Mouse (Mus musculus) ES-E14 (cell line): Measurements from ENCODE around the gene Praf2. TPM values are rescaled to one million over a fixed set of nuclear protein-coding genes. Genes with fewer than 3 reads are reported as not detected.
A peak's percentile ranks its signal among the peaks of the same experiment; 100 is the strongest.

Experiments
- DNase-seq: peaks from one replicate; pipeline ENCODE4 v3.0.0-alpha.2; 2013; ENCODE audit warnings: low read depth, low spot score
- H3K27ac ChIP-seq: 2 replicates; pipeline ENCODE4 v1.5.1; 2012; ENCODE audit warnings: low read depth, mild to moderate bottlenecking, low read length, moderate library complexity, mixed read lengths; ENCODE audit not compliant: poor library complexity, insufficient read depth, severe bottlenecking
- H3K36me3 ChIP-seq: 2 replicates; pipeline ENCODE4 v1.6.1; 2012; ENCODE audit warnings: mild to moderate bottlenecking, low read length, moderate library complexity, mixed read lengths; ENCODE audit not compliant: control insufficient read depth, poor library complexity, insufficient read depth, severe bottlenecking
- H3K4me1 ChIP-seq, 2 experiments: fragments of 150-350 bp in 1 of 2; sonication (generic) in 1 of 2; 2 replicates each; pipeline ENCODE4 v1.6.1; 2012; ENCODE audit warnings: low read length in 2 of 2, mild to moderate bottlenecking in 1 of 2, mixed read lengths in 1 of 2; ENCODE audit not compliant: control insufficient read depth in 2 of 2, insufficient read depth in 2 of 2, poor library complexity in 1 of 2
- H3K4me3 ChIP-seq, 2 experiments: fragments of 150-350 bp in 1 of 2; sonication (generic) in 1 of 2; 2 replicates each; pipeline ENCODE4 v1.5.1; 2012; ENCODE audit warnings: low read length in 2 of 2, low read depth in 1 of 2, mild to moderate bottlenecking in 1 of 2, mixed read lengths in 1 of 2; ENCODE audit not compliant: insufficient read depth in 1 of 2, poor library complexity in 1 of 2, severe bottlenecking in 1 of 2
- H3K9ac ChIP-seq: 2 replicates; pipeline ENCODE4 v1.6.1; 2012; ENCODE audit warnings: low read depth, mild to moderate bottlenecking, low read length, mixed read lengths; ENCODE audit not compliant: poor library complexity, insufficient read depth, severe bottlenecking
- H3K9me3 ChIP-seq: fragments of 150-350 bp; sonication (generic); 2 replicates; pipeline ENCODE4 v1.6.1; 2012; ENCODE audit warnings: low read depth, mild to moderate bottlenecking, low read length; ENCODE audit not compliant: control insufficient read depth, insufficient read depth
- CHD2 ChIP-seq: IDR thresholded peaks from 2 replicates; pipeline ENCODE4 v1.6.1; 2014; ENCODE audit warnings: mild to moderate bottlenecking, low read depth, low read length, inconsistent platforms
- HCFC1 ChIP-seq: IDR thresholded peaks from 2 replicates; pipeline ENCODE4 v1.6.1; 2012; ENCODE audit warnings: low read length, inconsistent platforms, borderline replicate concordance; ENCODE audit not compliant: insufficient read depth
- MAFK ChIP-seq: IDR thresholded peaks from 2 replicates; pipeline ENCODE4 v1.6.1; 2014; ENCODE audit warnings: mild to moderate bottlenecking, low read depth, low read length, inconsistent platforms; ENCODE audit not compliant: insufficient read depth
- ZC3H11A ChIP-seq: IDR thresholded peaks from 2 replicates; pipeline ENCODE4 v1.6.1; 2012; ENCODE audit warnings: low read depth, mild to moderate bottlenecking, inconsistent platforms, low read length, borderline replicate concordance
- ZNF384 ChIP-seq: IDR thresholded peaks from 2 replicates; pipeline ENCODE4 v1.6.1; 2012; ENCODE audit warnings: low read depth, low read length, inconsistent platforms
- in situ Hi-C, 2 experiments: fragments of 600-800 bp; cut with MboI; formaldehyde crosslinking; loops; one replicate each; pipeline ENCODE4 v1.15.1; 2025; ENCODE audit warnings: low sequenced_read_pairs in 2 of 2, inconsistent platforms in 1 of 2; ENCODE audit not compliant: unreplicated experiment in 2 of 2
- total RNA-seq: library from RNA; depleted of rRNA; stranded (reverse); fragments of 300-350 nt; gene quantifications from 2 replicates; pipeline ENCODE4 v1.2.3, GENCODE M21; 2012

The Praf2 gene
- total RNA-seq, 1 experiment, result 41.9 TPM

DNA sequence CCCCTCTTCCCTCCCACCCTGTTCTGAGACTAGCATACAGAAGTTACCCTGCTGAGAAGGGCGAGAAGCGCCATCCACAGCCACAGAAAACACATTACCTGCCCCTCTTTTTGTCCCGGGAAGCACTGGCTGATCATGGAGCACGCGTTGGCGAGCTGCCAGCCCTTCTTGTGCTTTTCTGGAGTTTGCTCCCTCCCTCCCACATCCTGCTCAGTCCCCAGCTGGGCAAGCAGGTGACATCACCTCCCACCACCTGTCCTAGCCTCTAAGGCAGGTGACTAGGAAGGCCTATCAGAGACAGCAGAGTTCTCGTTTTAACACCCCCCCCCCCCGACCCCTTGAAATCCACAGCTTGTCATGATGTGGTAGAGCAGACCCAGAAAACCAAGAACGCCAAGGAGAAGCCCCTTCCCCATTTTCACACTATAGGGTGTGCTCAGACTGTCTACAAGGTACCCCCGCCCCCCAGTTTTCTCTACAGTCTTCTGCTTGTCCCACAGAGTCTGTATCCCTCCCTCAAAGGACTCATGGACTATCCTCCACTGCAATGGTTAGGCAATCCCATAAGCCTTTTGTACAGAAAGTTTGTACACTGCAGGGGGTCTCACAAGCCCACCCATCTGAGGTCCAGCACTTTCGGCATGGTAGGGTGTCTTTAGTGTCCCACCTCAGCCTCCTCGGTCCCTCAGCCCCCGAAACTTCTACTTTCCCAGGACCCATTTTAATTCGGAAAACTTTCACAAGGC is 11.3 kb downstream of the Praf2 start:
- TF ChIP-seq CHD2 (no peak), ZNF384 (no peak), MAFK (no peak), ZC3H11A (no peak), HCFC1 (no peak)
- H3K4me3 ChIP-seq, result peak overlapping the region in 1 of 2 experiments; percentile 21; a peak in 1 of 4 replicates
- H3K9ac ChIP-seq, result peak overlapping the region; percentile 33; the same call in 1 of the 2 replicates
- no peak for DNase-seq
- H3K27ac ChIP-seq, result peak overlapping the region; percentile 63; the same call in 1 of the 2 replicates
- peaks cover 6% of the 10 kb centered on the region; the same call in 1 of the 2 replicates for H3K36me3 ChIP-seq
- peaks cover 0 to 22% of the 10 kb centered on the region in 2 experiments; a peak in 2 of 4 replicates for H3K4me1 ChIP-seq
- in situ Hi-C loops, result no loop called here
- H3K9me3 ChIP-seq, result no peaks in the 10 kb centered on the region

DNA sequence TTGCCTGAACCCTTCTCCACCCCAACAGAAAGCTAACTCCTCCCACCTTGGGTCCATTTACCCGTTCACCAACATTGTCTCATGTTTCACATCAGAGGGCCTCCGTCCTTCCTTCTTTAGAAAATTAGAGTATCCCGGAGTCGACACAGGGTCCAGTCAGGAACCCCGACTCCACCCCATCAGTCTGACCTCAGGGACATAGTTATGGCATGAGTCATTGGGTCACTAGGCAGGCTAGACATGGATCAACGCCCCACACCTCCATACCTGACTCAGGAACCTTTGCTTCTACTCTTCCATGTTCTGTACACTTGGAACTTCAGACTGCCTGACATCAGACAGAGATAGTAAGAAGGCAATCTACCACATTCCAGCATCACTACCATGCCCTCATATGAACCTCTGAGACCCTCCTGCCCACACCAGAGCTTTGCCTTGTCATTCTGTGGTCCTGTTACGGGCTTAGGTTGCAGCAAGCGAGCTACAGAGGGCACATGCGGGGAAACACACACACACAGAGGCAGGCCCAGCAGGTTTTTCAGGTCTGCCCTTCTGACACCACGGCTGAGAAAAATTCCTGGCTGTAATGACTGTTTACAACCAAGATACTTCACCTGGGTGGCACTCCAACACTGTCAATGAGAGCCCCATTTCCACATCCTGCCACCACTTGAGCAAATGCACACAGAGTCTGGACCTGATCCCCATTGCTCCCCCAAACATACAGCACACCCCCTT is 12.0 kb downstream of the Praf2 start:
- peaks cover 0 to 22% of the 10 kb centered on the region in 2 experiments; a peak in 2 of 4 replicates for H3K4me1 ChIP-seq
- peak overlapping the region; percentile 44; the same call in 1 of the 2 replicates for H3K27ac ChIP-seq
- H3K4me3 ChIP-seq, result peak overlapping the region in 1 of 2 experiments; percentile 44; a peak in 1 of 4 replicates
- DNase-seq, result no peak
- in situ Hi-C loops, result no loop called here
- TF ChIP-seq MAFK (no peak), HCFC1 (no peak), ZC3H11A (no peak), CHD2 (no peak), ZNF384 (no peak)
- H3K36me3 ChIP-seq, result peaks cover 6% of the 10 kb centered on the region; the same call in 1 of the 2 replicates
- no peaks in the 10 kb centered on the region for H3K9me3 ChIP-seq
- H3K9ac ChIP-seq, result no peak overlapping the region

DNA sequence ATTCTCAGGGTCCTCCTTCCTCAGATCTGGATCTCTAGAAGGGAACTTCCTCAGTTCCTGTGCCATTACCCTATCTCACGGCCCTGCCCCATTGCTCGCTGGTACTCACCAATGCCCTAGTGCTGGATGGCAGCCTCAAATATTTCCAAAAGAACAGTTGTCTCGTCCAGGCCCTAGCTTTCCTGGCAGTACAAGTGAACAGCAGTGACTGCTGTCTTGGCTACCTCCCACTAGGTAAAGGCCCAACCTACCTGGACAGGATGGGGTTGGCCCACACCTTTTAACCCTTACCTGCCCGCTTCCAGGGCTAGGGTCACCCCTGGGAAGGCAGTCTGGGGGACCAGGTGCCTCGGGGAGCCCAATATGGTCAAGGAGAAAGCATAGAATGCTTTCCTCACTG is 12.9 kb downstream of the Praf2 start:
- in situ Hi-C loops, result no loop called here
- peaks cover 5% of the 10 kb centered on the region; the same call in 1 of the 2 replicates for H3K36me3 ChIP-seq
- TF ChIP-seq MAFK, result no peak
- no peak for TF ChIP-seq ZC3H11A
- TF ChIP-seq HCFC1, result no peak
- no peak for TF ChIP-seq CHD2
- TF ChIP-seq ZNF384, result no peak
- peak overlapping the region; percentile 26 to 44; a peak in 2 of 4 replicates for H3K4me3 ChIP-seq
- no peaks in the 10 kb centered on the region for H3K9me3 ChIP-seq
- H3K9ac ChIP-seq, result no peak overlapping the region
- H3K4me1 ChIP-seq, result peaks cover 0 to 21% of the 10 kb centered on the region in 2 experiments; a peak in 2 of 4 replicates
- no peak for DNase-seq
- H3K27ac ChIP-seq, result no peak overlapping the region

GRCm38 (mm10) chrX:7743470-7743869 is 15.2 kb downstream of the Praf2 start:
- Histone ChIP-seq H3K4me3 (no peak overlapping the region), H3K9me3 (no peaks in the 10 kb centered on the region), H3K4me1 (peaks cover 0 to 12% of the 10 kb centered on the region in 2 experiments; a peak in 2 of 4 replicates), H3K27ac (no peak overlapping the region), H3K9ac (no peak overlapping the region), H3K36me3 (no peaks in the 10 kb centered on the region)
- TF ChIP-seq MAFK, result no peak
- no peak for TF ChIP-seq ZC3H11A
- no peak for TF ChIP-seq ZNF384
- no peak for TF ChIP-seq CHD2
- TF ChIP-seq HCFC1, result no peak
- no peak for DNase-seq
- in situ Hi-C loops, result no loop called here
